Mouse (Mus musculus): ENCODE measurements around the gene Lama5. TPM values are rescaled to one million over a fixed set of nuclear protein-coding genes. Genes with fewer than 3 reads are reported as not detected.

The Lama5 gene
- total RNA-seq, 1 experiment: 291 TPM

- H3K4me1 ChIP-seq (ENCODE audit: control insufficient read depth in 2 of 2, insufficient read depth in 2 of 2, low read length in 2 of 2, poor library complexity in 1 of 2): peaks cover 2 to 16% of the 10 kb centered on the region in 2 experiments; a peak in 2 of 4 replicates
- in situ Hi-C loops (cut with MboI; ENCODE audit: low sequenced_read_pairs in 2 of 2, unreplicated experiment in 2 of 2): no loop called here
- peak overlapping the region; percentile 91 for H3K9ac ChIP-seq (ENCODE audit: insufficient read depth, low read depth, low read length, poor library complexity, severe bottlenecking)
- H3K27ac ChIP-seq (ENCODE audit: insufficient read depth, low read depth, low read length, poor library complexity, severe bottlenecking): 0 out of 2 replicates have a peak overlapping the region, but pooled peaks have one; percentile 17
- peaks cover 50% of the 10 kb centered on the region for H3K36me3 ChIP-seq (ENCODE audit: control insufficient read depth, insufficient read depth, low read length, poor library complexity, severe bottlenecking)
- peak overlapping the region; percentile 81 to 91; a peak in 2 of 4 replicates for H3K4me3 ChIP-seq (ENCODE audit: insufficient read depth in 1 of 2, low read depth in 1 of 2, low read length in 2 of 2, poor library complexity in 1 of 2, severe bottlenecking in 1 of 2)
- TF ChIP-seq MAFK (IDR thresholded peaks at IDR 0.05; ENCODE audit: insufficient read depth, low read depth, low read length) (no peak), ZC3H11A (IDR thresholded peaks at IDR 0.05; ENCODE audit: borderline replicate concordance, low read depth, low read length) (no peak), HCFC1 (IDR thresholded peaks at IDR 0.05; ENCODE audit: borderline replicate concordance, insufficient read depth, low read length) (no peak), CHD2 (IDR thresholded peaks at IDR 0.05; ENCODE audit: low read depth, low read length) (no peak), ZNF384 (IDR thresholded peaks at IDR 0.05; ENCODE audit: low read depth, low read length) (no peak)
- DNase-seq (ENCODE audit: low read depth, low spot score): no peak
- no peaks in the 10 kb centered on the region for H3K9me3 ChIP-seq (ENCODE audit: control insufficient read depth, insufficient read depth, low read depth, low read length)
Measured at GRCm38 (mm10) chr2:180173163-180173562, 52.5 kb downstream of the Lama5 start.

DNA sequence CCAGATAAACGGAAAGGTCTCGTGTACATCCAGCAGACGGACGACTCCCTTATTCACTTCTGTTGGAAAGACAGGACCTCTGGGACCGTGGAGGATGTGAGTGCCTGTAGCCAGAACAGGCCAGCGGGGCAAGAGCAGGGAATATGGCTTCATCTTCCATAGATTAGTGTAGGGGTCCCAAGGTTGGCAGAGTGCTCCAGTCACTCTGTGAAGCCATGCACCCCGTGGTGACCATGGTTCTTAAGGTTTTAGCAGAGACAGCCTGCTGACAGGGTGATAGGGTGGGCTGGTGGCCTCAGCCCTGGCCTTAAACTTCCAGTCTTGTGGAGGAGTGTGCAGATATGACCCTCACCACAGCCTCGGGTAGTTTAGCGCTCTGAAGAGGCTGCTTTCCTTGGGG lies 53.5 kb downstream of the Lama5 start:
- 0 out of 2 replicates have a peak overlapping the region, but pooled peaks have one; percentile 4 for H3K27ac ChIP-seq (ENCODE audit: insufficient read depth, low read depth, low read length, poor library complexity, severe bottlenecking)

GRCm38 (mm10) chr2:180171522-180172070 lies 54.1 kb downstream of the Lama5 start:
- in situ Hi-C loops (cut with MboI; ENCODE audit: low sequenced_read_pairs in 2 of 2, unreplicated experiment in 2 of 2): no loop called here
- TF ChIP-seq ZC3H11A (IDR thresholded peaks at IDR 0.05; ENCODE audit: borderline replicate concordance, low read depth, low read length) (no peak), HCFC1 (IDR thresholded peaks at IDR 0.05; ENCODE audit: borderline replicate concordance, insufficient read depth, low read length) (no peak), MAFK (IDR thresholded peaks at IDR 0.05; ENCODE audit: insufficient read depth, low read depth, low read length) (no peak), CHD2 (IDR thresholded peaks at IDR 0.05; ENCODE audit: low read depth, low read length) (no peak), ZNF384 (IDR thresholded peaks at IDR 0.05; ENCODE audit: low read depth, low read length) (no peak)
- Histone ChIP-seq H3K9ac (ENCODE audit: insufficient read depth, low read depth, low read length, poor library complexity, severe bottlenecking) (peak overlapping the region; percentile 91), H3K4me3 (ENCODE audit: insufficient read depth in 1 of 2, low read depth in 1 of 2, low read length in 2 of 2, poor library complexity in 1 of 2, severe bottlenecking in 1 of 2) (peak overlapping the region; percentile 81 to 91), H3K36me3 (ENCODE audit: control insufficient read depth, insufficient read depth, low read length, poor library complexity, severe bottlenecking) (peaks cover 34% of the 10 kb centered on the region), H3K9me3 (ENCODE audit: control insufficient read depth, insufficient read depth, low read depth, low read length) (no peaks in the 10 kb centered on the region), H3K27ac (ENCODE audit: insufficient read depth, low read depth, low read length, poor library complexity, severe bottlenecking) (peak overlapping the region; percentile 76), H3K4me1 (ENCODE audit: control insufficient read depth in 2 of 2, insufficient read depth in 2 of 2, low read length in 2 of 2, poor library complexity in 1 of 2) (peaks cover 2 to 16% of the 10 kb centered on the region in 2 experiments; a peak in 2 of 4 replicates)
- no peak for DNase-seq (ENCODE audit: low read depth, low spot score)

More for the DNA sequence above, 53.5 kb downstream of the Lama5 start:
- peaks cover 2 to 16% of the 10 kb centered on the region in 2 experiments; a peak in 2 of 4 replicates for H3K4me1 ChIP-seq (ENCODE audit: control insufficient read depth in 2 of 2, insufficient read depth in 2 of 2, low read length in 2 of 2, poor library complexity in 1 of 2)
- peak overlapping the region; percentile 81 to 91 for H3K4me3 ChIP-seq (ENCODE audit: insufficient read depth in 1 of 2, low read depth in 1 of 2, low read length in 2 of 2, poor library complexity in 1 of 2, severe bottlenecking in 1 of 2)
- in situ Hi-C loops (cut with MboI; ENCODE audit: low sequenced_read_pairs in 2 of 2, unreplicated experiment in 2 of 2): no loop called here
- TF ChIP-seq ZC3H11A (IDR thresholded peaks at IDR 0.05; ENCODE audit: borderline replicate concordance, low read depth, low read length) (no peak), ZNF384 (IDR thresholded peaks at IDR 0.05; ENCODE audit: low read depth, low read length) (no peak), MAFK (IDR thresholded peaks at IDR 0.05; ENCODE audit: insufficient read depth, low read depth, low read length) (no peak), HCFC1 (IDR thresholded peaks at IDR 0.05; ENCODE audit: borderline replicate concordance, insufficient read depth, low read length) (no peak), CHD2 (IDR thresholded peaks at IDR 0.05; ENCODE audit: low read depth, low read length) (no peak)
- no peaks in the 10 kb centered on the region for H3K9me3 ChIP-seq (ENCODE audit: control insufficient read depth, insufficient read depth, low read depth, low read length)
- H3K36me3 ChIP-seq (ENCODE audit: control insufficient read depth, insufficient read depth, low read length, poor library complexity, severe bottlenecking): peaks cover 39% of the 10 kb centered on the region
- no peak for DNase-seq (ENCODE audit: low read depth, low spot score)
- peak overlapping the region; percentile 91 for H3K9ac ChIP-seq (ENCODE audit: insufficient read depth, low read depth, low read length, poor library complexity, severe bottlenecking)

- Histone ChIP-seq H3K4me3 (ENCODE audit: insufficient read depth in 1 of 2, low read depth in 1 of 2, low read length in 2 of 2, poor library complexity in 1 of 2, severe bottlenecking in 1 of 2) (peak within 1 kb of the TSS; percentile 81 to 91), H3K9ac (ENCODE audit: insufficient read depth, low read depth, low read length, poor library complexity, severe bottlenecking) (peak within 1 kb of the TSS; percentile 91), H3K27ac (ENCODE audit: insufficient read depth, low read depth, low read length, poor library complexity, severe bottlenecking) (peak within 1 kb of the TSS; percentile 76), H3K9me3 (ENCODE audit: control insufficient read depth, insufficient read depth, low read depth, low read length) (no peaks in the 10 kb centered on the region), H3K36me3 (ENCODE audit: control insufficient read depth, insufficient read depth, low read length, poor library complexity, severe bottlenecking) (peaks cover 29% of the 10 kb centered on the region), H3K4me1 (ENCODE audit: control insufficient read depth in 2 of 2, insufficient read depth in 2 of 2, low read length in 2 of 2, poor library complexity in 1 of 2) (peaks cover 2 to 16% of the 10 kb centered on the region in 2 experiments; a peak in 2 of 4 replicates)
- no peak for TF ChIP-seq ZNF384 (IDR thresholded peaks at IDR 0.05; ENCODE audit: low read depth, low read length)
- no peak for TF ChIP-seq CHD2 (IDR thresholded peaks at IDR 0.05; ENCODE audit: low read depth, low read length)
- TF ChIP-seq HCFC1 (IDR thresholded peaks at IDR 0.05; ENCODE audit: borderline replicate concordance, insufficient read depth, low read length): peak; percentile 62; the same call in 1 of the 2 replicates
- TF ChIP-seq MAFK (IDR thresholded peaks at IDR 0.05; ENCODE audit: insufficient read depth, low read depth, low read length): peak; percentile 98
- TF ChIP-seq ZC3H11A (IDR thresholded peaks at IDR 0.05; ENCODE audit: borderline replicate concordance, low read depth, low read length): no peak
- DNase-seq (ENCODE audit: low read depth, low spot score): peak; percentile 87
- in situ Hi-C loops (cut with MboI; ENCODE audit: low sequenced_read_pairs in 2 of 2, unreplicated experiment in 2 of 2): no loop called here
Measured at GRCm38 (mm10) chr2:180170806-180171521, 54.7 kb downstream of the Lama5 start, which contains the start of gene Adrm1. Gene Adrm1, plus strand, starts transcription at chr2:180171485.
